Mouse (Mus musculus) ovary, postnatal 14 days (tissue): Measurements from ENCODE around the gene Abcc9.

Source experiments
- DNase-seq: peaks from one replicate; pipeline ENCODE4 v3.0.0; 2022; ENCODE audit warnings: low spot score

Gene Abcc9

GRCm38 (mm10) chr6:142545132-142545531 is 157.0 kb downstream of the Abcc9 start:
- no peak for DNase-seq

- no peak for DNase-seq
These were observed 158.5 kb downstream of the Abcc9 start for GRCm38 (mm10) chr6:142543648-142544047.

DNA sequence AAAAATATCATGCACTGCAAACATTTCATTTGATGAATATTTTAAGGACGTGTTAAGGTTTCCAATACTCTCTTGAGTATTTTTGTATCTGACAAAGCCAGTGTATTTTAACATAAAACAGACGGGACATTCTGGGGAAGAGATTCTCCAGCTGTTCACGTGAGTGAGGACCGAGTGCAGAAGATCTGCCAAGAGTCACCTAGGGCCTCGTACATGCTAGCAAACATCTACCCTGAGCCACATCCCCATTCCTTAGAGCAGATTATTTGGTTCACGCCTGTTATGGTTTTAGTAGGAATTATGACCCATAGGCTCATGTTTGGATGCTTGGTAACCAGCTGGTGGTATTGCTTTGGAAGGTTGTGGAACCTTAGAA is 159.3 kb downstream of the Abcc9 start:
- DNase-seq: no peak

GRCm38 (mm10) chr6:142542082-142542799 is 159.9 kb downstream of the Abcc9 start:
- DNase-seq: no peak

DNA sequence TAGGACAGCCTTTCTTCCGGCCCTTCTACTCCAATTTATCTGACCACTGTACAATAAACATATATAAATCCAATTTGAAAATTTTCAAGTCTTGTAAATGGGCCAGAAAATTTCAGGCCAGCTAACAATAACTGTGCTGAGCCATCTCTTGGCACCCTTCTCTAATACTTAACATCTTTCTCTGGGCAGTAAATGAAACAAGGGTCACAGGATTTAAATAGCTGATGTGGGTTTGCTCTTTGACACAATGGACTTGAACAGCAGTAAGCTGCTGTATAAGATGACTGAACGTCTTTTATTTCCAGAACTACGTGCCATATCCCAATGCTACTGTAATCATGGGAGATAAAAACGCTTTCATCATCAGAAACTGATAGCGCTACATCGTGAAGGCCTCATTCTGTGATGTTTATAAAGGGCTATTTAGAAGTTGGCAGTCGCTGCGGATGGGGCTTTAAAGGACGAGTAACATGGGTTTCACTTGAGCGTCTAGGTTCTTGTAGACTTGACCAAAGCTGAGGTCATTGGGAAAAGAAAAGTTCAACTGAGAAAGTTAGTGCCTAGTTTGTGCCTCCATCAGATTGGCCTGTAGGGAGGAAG is 161.5 kb downstream of the Abcc9 start:
- DNase-seq: no peak

DNA sequence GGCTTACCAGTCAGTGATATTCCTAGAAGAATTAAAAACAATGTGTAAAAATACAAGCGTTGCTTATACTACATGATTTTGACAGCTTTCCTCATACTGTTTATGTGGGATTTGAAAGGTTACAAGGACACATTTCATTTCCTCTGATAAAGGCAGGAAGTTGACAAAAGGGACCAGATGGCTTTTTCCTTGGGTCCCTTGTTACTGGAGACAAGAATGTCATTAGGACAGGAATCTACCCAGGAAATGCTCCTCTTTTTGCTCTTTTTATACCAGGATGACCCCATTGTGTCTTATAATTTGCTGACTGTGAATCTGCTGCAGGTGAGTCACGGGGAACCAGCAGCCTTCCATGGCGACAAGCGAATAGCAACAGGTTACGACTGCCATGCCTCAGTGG is 162.0 kb downstream of the Abcc9 start:
- DNase-seq: no peak

DNA sequence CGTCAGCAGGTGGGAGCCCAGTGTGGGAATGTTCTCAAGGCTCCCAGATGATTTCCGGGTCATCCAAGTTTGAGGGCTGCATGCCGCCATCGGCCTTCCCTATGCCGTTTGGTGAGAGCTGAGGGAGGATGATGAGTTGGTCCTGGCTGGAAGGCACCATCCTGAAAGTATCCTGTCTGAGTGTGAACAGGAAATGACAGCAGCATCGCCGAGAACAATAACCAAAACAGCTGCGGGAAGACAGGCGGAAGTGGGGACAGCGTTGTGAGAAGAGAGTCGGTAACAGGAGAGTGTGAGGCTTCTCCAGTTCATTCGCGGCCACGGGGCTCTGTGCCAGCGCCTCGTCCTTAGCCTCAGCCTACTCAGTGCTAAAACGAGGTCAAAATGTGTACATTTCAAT is 163.6 kb downstream of the Abcc9 start:
- no peak for DNase-seq
